Mouse (Mus musculus) natural killer cell, adult 2 months (primary cell): ENCODE measurements around the gene Chmp2b.

Experiments
- DNase-seq, 2 experiments: peaks; one replicate each; pipeline ENCODE4 v3.0.0; 2022; ENCODE audit warnings: low spot score in 2 of 2

Gene Chmp2b

DNA sequence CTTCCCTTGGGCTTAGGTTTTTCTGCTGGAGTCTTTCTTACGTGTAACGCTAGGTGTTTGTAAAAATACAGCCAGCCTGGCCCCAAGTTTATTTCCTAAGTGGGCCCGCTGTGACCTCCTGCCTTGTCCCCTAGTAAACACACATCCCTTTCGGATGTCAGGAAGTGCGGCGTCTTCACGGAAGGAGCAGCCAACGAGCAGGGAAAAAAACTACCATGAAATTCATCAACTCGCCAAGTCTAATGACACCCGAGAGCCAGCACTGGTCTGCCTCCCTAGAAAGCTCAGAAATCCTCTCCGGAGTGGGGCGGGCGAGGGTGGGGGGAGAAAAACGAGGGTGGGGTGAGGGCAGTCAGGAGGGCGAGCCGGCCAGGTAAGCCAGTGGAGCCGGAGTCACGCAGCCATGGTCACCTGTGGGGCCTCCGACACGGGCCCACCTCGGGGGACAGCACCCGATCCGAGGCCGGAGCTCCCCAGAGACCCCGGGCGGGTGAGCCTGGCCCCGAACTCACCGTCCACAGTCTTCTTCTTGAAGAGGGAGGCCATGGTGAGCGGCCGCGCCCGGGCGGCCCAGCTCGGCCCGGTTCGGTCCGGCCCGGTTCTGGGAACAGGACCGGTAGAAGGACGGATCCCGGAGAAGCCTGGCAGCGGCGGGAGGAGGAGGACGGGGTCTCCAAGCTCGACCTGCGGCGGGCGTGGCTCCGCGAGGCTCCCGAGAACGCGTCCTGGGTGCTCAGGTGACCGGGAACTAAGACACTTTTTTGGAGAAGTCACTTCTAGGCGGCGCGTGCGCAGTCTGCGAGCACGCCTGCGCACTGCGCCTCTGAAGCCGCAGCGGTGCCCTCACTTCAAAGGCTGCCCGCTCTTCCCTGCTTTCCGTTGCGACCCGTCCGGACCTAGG lies at the start of gene Chmp2b:
Chmp2b (minus strand) TSS at position 764 of the 901 bp plus-strand sequence.
- DNase-seq = peak; percentile 64 to 78

DNA sequence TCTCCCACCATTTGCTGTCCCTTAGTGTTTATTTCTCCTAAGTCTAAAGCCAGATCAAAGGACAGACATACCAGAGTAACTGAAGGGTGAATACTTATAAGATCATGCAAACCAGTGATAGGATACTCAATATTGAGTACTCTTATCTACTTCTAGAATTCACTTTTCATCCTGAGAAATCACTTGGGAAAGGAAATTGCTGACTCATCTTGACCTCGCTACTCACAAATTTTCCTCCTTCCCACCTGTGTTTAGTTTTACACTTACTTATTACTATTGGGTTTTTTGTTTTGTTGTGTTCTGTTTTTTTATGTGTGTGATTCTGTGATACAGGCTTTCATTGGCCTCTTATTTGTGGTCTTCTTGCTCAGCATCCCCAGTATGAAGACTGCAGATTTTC lies 49.2 kb upstream of the Chmp2b start:
- no peak for DNase-seq

- DNase-seq = no peak
These were observed 38.3 kb upstream of the Chmp2b start for GRCm38 (mm10) chr16:65600798-65601197.

DNA sequence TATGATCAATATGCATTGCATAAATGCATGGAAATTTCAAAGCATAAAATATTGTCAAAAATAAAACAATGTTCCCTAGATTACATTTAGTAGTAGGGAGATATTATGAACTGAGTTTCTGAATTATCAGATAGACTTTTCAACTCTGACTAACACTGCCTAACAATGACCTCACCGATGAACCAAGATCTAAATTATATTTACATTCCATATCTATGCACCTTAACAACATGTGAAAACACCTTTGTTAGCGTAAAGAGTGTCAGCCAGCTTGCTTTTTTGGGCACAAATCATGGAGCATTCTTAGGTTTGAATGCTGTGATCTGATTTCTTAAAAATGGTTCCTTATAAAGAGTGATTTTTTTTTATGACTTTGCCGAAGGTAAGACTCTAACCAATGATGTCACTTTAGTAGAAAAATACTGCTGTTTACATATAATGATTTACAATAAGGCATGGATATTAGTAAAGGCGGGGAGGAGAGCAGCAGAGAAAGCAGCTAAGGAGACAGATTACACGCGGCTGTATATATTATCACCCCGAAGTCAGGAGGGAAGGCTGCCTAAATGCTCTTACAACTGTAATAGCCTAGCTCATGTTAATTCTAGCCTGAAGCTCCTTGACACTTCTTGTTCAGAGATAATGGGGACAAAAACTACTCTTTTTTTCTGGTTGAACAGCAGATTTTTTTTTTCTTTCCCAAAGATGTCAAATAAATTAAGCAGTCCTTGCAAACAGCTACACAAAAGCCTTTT lies 23.8 kb upstream of the Chmp2b start:
- DNase-seq = no peak

- no peak for DNase-seq
These were observed 23.2 kb upstream of the Chmp2b start for GRCm38 (mm10) chr16:65585699-65586098.

DNA sequence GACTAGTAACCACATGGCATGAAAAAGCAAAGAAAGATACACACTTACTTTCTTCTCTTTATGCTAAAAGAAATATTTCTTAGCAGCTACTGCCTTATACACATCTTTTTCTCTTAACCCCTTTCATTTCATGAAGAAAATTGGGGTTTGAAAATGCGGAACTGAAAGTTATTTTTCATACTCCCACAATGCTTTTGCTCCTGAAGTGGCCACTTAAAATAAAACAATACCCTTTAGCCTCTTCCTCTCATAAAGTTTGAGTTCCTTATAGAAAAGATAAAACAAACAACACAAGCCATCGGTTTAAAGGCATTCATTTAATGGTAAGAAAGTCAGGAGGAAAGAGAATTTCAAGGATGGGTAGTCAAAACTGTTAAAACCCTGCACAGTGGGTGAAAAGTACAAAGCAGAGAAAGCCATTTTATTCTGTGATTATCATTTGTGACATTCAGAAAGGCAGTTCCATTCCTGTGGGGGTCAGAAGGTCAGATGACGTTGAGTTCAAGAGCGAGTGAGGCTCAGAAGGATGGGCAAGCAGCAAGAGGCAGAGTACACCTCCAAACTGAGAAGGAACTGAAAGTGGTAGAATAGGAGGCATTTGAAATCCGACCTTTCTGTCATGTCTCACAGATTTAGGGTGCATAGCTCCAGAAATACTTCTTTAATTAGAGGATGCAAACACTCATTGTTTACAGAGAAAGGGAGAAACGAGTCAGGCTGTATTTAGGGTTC lies 14.9 kb upstream of the Chmp2b start:
- no peak for DNase-seq

GRCm38 (mm10) chr16:65568853-65569252 lies 6.3 kb upstream of the Chmp2b start:
- no peak for DNase-seq

- DNase-seq = no peak
These were observed 2.4 kb upstream of the Chmp2b start for GRCm38 (mm10) chr16:65564951-65565350.

GRCm38 (mm10) chr16:65564306-65564705 lies 1.8 kb upstream of the Chmp2b start:
- no peak for DNase-seq

DNA sequence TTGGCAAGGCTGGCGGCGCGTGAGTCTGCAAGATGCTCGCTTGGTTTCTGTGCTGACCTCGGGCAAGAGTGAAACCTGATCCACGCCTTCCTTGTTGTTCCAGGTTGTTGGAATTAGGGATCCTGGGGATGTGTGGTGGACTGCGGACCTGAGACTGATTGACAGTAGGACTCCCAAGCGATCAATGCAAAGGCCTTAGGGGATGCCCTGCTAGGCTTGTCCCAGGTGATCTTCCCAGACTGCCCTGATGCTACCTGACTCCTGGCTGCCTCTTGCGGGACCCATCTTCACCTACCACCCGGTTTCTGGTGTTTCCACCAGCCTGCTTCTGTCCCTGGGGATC lies 309 bp upstream of the Chmp2b start:
- DNase-seq = no peak

- no peak for DNase-seq
These were observed 1.2 kb downstream of the Chmp2b start for GRCm38 (mm10) chr16:65560996-65561962.

GRCm38 (mm10) chr16:65559591-65559990 lies 2.9 kb downstream of the Chmp2b start:
- no peak for DNase-seq

- DNase-seq = no peak
These were observed 5.2 kb downstream of the Chmp2b start for GRCm38 (mm10) chr16:65557369-65557768.

DNA sequence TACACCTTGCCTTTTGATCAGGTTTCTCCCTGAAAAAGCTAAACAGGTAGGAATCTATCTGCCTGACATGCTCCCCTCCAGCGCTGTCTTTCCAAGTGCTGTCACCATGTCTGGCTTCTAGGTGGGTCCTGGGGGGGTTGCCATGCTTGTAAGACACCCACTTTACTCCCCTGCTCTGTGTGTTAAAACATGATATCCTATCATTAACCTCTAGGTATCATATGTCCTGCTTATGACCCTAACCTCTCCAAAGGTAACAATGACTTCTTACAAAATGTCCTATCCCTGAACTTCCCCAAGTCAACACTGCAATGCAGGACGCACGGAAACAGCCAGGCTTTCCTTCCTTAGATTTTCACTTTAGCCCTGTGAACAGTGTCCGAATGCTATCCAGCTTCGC lies 8.3 kb downstream of the Chmp2b start:
- DNase-seq = no peak

GRCm38 (mm10) chr16:65550814-65551213 lies 11.7 kb downstream of the Chmp2b start:
- DNase-seq = no peak

DNA sequence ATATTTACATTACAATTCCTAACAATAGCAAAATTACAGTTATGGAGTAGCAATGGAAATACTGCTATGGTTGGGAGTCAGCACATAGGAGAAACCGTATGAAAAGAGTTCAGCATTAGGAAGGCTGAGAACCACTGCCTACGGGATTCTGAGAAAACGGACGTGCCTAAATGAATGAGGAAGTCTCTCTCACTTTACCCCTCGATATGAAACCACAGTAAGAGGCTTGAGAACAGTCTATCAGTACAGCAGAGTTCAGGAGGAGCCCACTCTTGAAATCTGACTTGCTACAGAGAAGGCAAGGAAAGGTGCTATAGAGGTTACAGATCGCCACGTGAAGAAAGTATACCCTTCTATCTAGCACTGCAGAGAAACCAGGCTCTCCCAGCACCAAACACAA lies 13.6 kb downstream of the Chmp2b start:
- DNase-seq = no peak

- DNase-seq = no peak
These were observed 18.7 kb downstream of the Chmp2b start for GRCm38 (mm10) chr16:65543676-65544293.

DNA sequence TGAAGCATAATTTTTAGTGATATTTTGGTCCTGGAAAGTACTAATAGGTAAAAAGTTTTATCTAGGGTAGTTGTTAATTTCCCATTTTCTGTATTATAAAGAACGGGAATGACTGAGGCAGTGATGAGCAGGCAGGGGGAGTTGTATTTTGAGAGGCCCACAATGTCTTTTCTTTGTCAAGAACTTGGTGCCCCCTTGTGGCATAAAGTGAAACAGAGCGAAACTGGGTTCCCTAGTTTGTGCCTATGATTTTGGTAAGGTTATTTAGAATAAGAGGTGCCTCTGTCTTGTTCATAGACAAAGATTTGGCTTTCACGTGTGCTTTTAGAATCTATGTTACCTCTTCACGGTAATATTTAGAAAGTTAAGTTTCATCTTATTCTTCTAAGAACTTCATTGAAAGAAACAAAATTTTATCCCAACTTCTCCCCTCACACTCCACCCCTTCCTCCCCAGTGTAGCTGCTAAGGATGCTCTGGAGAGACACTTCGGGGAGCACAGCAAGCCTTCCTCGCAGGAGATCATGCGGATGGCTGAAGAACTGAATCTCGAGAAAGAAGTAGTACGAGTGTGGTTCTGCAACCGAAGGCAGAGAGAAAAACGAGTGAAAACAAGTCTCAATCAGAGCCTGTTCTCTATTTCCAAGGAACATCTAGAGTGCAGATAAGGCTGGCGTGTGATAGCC lies 29.1 kb downstream of the Chmp2b start:
- peak in 1 of 2 experiments; percentile 5 for DNase-seq

- DNase-seq = no peak
These were observed 30.9 kb downstream of the Chmp2b start for GRCm38 (mm10) chr16:65531663-65532062.

- no peak for DNase-seq
These were observed 32.9 kb downstream of the Chmp2b start for GRCm38 (mm10) chr16:65529589-65529988.
